Mouse (Mus musculus): ENCODE results near the gene Pp2d1. TPM values are rescaled to one million over a fixed set of nuclear protein-coding genes. Genes with fewer than 3 reads are reported as not detected.

Gene Pp2d1
- polyA plus RNA-seq, 1 experiment from 2014 or later: 0.08 TPM

DNA sequence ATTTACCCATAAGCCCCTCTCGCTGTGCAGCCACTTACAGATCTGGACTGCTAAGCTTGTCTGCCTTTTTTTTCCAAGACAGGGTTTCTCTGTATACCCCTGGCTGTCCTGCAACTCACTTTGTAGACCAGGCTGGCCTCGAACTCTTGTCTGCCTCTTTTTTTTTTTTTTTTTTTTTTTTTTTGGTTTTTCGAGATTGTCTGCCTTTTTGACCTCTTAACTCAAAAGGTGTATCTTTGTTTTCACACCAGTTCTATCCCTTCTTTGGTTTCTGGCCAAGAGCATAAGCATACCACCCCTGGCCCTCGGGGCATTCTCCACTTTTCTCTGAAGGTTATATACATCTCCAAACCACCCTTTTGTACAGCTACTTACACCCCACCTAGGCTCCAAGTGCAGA is 25.6 kb upstream of the Pp2d1 start:
- Histone ChIP-seq H3K27me3 (no peaks in the 10 kb centered on the region), H3K4me1 (replicated peaks) (peaks cover 25% of the 10 kb centered on the region), H3K4me2 (no peak overlapping the region), H3K9ac (no peak overlapping the region), H3K27ac (peak overlapping the region; percentile 29; the same call in 1 of the 2 replicates), H3K4me3 (replicated peaks) (no peak overlapping the region), H3K9me3 (replicated peaks) (no peaks in the 10 kb centered on the region), H3K36me3 (no peaks in the 10 kb centered on the region)
- ATAC-seq (ENCODE audit: low read depth) (no peak), DNase-seq (no peak)
- 72% methylated on average over 4 of the region's 4 CpGs for WGBS (ENCODE audit: insufficient replicate concordance)

DNA sequence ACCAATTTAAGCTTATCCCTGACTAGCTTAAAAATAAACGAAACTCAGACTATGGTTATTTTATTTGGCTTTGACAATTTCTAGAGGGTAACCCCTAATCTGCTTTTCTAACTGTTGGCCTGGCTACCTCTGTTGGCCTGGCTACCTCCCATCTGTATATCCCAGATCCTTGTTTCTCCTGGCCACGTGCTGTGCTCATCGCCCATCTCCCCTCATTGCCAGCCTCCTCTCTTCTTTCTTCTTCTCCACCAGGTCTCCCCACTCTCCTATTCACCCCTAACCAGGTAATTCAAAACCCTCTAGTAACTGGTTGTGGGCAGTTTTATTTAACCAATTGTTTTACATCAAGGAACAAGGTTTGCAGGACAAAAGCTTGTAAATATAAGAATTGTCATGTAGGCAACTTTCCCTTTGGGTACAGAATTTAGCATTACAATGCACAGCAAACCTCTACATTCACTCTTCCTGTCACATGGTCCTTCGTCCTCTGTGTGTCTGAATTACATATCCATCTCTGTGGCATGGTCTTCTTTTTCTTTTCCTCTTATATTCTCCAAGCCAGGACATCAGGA is 22.3 kb upstream of the Pp2d1 start:
- Histone ChIP-seq H3K9ac (no peak overlapping the region), H3K4me2 (no peak overlapping the region), H3K36me3 (no peaks in the 10 kb centered on the region), H3K27ac (no peak overlapping the region), H3K4me3 (replicated peaks) (no peak overlapping the region), H3K9me3 (replicated peaks) (no peaks in the 10 kb centered on the region), H3K4me1 (replicated peaks) (peaks cover 23% of the 10 kb centered on the region), H3K27me3 (no peaks in the 10 kb centered on the region)
- WGBS (ENCODE audit: insufficient replicate concordance): 78% methylated on average over 4 of the region's 4 CpGs
- ATAC-seq (ENCODE audit: low read depth) (no peak), DNase-seq (no peak)

DNA sequence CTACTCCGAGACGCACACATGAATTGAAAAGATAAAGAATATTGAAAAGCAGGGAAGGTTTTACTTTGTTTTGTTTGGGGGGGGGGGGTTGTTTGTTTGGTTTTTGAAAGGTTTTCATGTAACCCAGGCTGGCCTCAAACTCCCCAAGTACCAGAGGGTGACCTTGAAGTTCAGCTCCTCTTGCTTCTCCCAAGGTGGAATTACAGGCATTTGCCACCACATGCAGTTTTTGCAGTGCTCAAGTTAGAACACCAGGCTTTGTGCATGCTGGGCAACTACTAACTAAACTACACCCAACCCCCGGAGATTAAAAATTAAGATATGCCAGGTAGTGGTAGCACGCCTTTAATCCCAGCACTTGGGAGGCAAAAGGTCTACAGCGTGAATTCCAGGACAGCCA is 20.4 kb upstream of the Pp2d1 start:
- DNase-seq: no peak
- Histone ChIP-seq H3K36me3 (no peaks in the 10 kb centered on the region), H3K9ac (no peak overlapping the region), H3K27me3 (no peaks in the 10 kb centered on the region), H3K4me2 (no peak overlapping the region), H3K9me3 (replicated peaks) (no peaks in the 10 kb centered on the region), H3K4me3 (replicated peaks) (no peak overlapping the region), H3K27ac (no peak overlapping the region), H3K4me1 (replicated peaks) (peaks cover 33% of the 10 kb centered on the region)
- 67% methylated on average over 5 of the region's 5 CpGs for WGBS (ENCODE audit: insufficient replicate concordance)
- ATAC-seq (ENCODE audit: low read depth): no peak

DNA sequence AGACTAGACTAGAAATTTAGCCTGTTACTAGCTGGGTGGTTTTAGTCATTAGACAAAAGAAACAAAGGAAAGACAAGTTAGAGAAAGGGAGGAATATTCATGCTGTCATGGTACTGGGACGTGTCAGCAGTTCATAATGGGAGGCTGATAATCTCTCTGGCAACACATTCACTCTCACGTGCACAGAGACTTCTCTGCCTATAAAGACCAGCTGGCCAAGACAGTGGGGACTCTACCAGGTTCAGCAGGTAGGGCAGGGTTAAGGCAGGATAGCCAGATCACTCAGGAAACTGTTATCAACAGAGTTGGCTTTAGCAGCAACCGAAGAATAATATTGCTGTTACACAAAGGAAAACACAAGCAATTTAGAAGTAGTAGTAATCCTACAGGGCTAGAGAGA is 18.2 kb upstream of the Pp2d1 start:
- Histone ChIP-seq H3K27me3 (no peaks in the 10 kb centered on the region), H3K27ac (0 out of 2 replicates have a peak overlapping the region, but pooled peaks have one; percentile 27), H3K4me2 (no peak overlapping the region), H3K9ac (no peak overlapping the region), H3K4me1 (replicated peaks) (peaks cover 42% of the 10 kb centered on the region), H3K36me3 (no peaks in the 10 kb centered on the region), H3K9me3 (replicated peaks) (no peaks in the 10 kb centered on the region), H3K4me3 (replicated peaks) (no peak overlapping the region)
- no peak for ATAC-seq (ENCODE audit: low read depth)
- DNase-seq: no peak
- WGBS (ENCODE audit: insufficient replicate concordance): 17% methylated on average over 3 of the region's 3 CpGs

DNA sequence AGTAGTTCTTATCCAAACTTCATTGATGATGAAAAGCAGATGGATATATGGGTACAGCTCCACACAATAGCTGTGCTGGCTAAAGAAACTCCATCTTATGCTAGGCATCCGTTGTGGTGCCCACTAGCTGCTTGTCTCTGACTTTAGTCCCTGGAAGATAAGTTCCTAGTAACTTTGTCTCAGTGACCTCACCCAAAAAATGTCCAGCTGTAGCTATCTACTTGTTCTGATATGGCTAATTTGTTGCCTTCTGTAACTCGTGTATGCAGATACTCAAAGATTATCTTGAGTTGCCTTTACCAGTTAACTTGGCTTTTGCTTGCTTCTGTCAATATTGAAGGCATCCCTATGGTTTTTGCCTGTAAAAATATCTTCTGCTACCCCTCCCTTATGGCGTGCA is 15.6 kb upstream of the Pp2d1 start:
- WGBS (ENCODE audit: insufficient replicate concordance): 22% methylated on average over 3 of the region's 3 CpGs
- peak overlapping the region; percentile 82 for H3K27ac ChIP-seq
- H3K9ac ChIP-seq: peak overlapping the region; percentile 17; the same call in 1 of the 2 replicates
- DNase-seq (peak; percentile 47), ATAC-seq (ENCODE audit: low read depth) (peak; percentile 90)
- no peak overlapping the region for H3K4me3 ChIP-seq (replicated peaks)
- no peaks in the 10 kb centered on the region for H3K36me3 ChIP-seq
- no peaks in the 10 kb centered on the region; the same call in 1 of the 2 replicates for H3K9me3 ChIP-seq (replicated peaks)
- peak overlapping the region; percentile 27 for H3K4me2 ChIP-seq
- no peaks in the 10 kb centered on the region for H3K27me3 ChIP-seq
- H3K4me1 ChIP-seq (replicated peaks): peaks cover 41% of the 10 kb centered on the region

DNA sequence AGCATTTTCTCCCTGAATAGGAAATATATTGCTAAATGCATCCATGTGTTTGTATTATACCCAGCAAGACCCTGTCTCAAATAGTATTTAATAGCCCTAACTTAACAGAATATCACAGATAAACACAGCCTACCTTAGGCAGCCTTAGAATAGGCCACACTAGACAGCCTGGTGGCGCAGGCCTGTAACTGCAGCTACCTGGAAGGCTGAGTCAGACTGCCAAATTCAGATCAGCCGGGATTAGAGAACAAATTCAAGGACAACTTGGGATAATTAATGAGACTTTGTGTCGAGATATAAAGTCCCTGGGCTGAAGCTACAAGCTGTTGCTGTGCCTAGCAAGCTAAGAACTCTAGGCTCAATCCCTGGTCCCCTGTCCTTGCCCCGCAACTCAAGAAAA is 14.8 kb upstream of the Pp2d1 start:
- Histone ChIP-seq H3K4me2 (peak overlapping the region; percentile 27), H3K4me3 (replicated peaks) (no peak overlapping the region), H3K4me1 (replicated peaks) (peaks cover 34% of the 10 kb centered on the region), H3K27me3 (no peaks in the 10 kb centered on the region), H3K27ac (peak overlapping the region; percentile 82), H3K9ac (peak overlapping the region; percentile 17; the same call in 1 of the 2 replicates), H3K9me3 (replicated peaks) (no peaks in the 10 kb centered on the region; the same call in 1 of the 2 replicates), H3K36me3 (no peaks in the 10 kb centered on the region)
- ATAC-seq (ENCODE audit: low read depth) (peak; percentile 60), DNase-seq (no peak)
- WGBS (ENCODE audit: insufficient replicate concordance): 56% methylated on average over 4 of the region's 4 CpGs

DNA sequence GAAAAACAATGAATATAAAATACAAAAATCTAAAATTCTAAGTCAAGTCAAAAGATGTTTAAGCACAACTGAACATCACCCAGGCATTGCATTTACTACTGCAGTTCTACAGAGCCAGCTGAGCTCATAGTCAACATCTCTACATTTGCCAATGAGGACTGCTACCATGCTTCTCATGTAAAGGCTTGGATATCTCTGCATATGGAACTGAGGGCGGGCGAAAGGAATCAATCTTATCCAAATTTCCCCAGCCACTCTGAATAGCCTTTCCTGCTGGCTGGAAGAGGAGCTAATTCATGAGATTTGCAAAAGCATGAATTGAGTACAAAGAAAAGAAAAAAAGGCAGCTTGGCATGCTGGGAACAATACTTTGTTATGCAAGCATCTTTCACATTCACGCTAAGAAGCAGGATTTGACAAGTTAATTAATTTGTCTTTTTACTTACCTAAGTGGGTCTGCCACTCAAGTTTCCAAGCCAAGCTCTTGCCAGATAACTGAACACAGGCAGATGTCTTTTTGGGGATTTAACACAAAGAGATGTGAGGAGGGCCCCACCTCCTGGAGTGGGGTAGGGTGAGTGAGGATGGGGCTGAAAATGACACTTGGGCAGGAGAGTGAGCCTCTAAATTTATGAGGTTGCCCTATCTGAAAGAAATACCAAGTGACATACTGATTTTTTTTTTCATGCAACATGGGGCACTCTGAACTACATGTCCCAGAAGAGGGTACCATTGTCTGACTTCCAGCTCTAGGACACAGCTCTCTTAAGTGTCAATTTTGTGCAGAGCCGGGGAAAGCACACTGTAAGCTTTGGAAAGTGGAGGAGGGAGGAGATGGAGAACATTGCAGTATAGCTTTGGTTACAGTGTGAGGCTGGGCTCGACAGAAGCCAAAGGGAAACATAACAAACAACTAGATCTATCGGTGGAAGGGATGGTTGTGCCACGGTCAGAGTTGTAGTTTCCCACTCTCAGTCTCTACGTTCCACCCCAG is 12.4 kb upstream of the Pp2d1 start:
- Histone ChIP-seq H3K4me2 (no peak overlapping the region), H3K36me3 (no peaks in the 10 kb centered on the region), H3K4me1 (replicated peaks) (peaks cover 26% of the 10 kb centered on the region), H3K27me3 (no peaks in the 10 kb centered on the region), H3K4me3 (replicated peaks) (no peak overlapping the region), H3K9me3 (replicated peaks) (no peaks in the 10 kb centered on the region; the same call in 1 of the 2 replicates), H3K9ac (no peak overlapping the region), H3K27ac (no peak overlapping the region)
- WGBS (ENCODE audit: insufficient replicate concordance): 77% methylated on average over 8 of the region's 8 CpGs
- DNase-seq: no peak
- no peak for ATAC-seq (ENCODE audit: low read depth)

DNA sequence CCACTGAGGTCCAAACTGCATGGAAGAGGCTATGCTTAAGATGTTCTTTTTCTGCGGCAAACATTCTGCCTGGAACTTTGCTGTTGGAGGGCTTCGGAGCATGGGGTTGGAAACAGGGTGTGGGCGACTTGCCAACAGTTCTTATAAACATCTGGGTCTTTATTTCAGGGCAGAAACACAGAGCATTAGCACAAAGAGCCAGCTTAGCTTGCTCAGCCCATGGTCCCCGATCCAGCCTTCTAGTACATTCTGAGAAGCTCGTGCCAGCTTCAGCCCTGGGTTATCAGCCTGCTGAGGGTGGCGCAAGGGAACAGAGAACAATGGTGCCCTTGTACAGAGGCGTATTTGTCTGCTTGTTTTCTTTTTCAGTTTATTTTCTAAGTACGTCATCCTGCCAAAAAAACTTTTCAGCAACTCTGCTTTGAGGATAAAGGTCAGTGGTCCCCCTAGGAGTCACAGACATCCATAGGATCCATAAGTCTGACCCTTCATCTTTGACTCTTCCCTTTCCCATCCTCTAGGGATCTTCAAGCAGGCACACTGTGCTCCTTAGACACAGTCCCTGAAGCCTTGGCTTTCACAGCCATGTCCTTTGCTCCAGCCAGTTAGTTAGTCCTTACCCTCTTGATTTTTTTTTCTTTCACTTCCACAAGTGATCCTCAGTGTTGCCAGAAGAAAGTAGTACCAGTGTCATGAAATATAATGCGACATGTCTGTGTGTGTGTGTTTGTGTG is 4.5 kb upstream of the Pp2d1 start:
- H3K36me3 ChIP-seq: no peaks in the 10 kb centered on the region
- no peak overlapping the region for H3K4me2 ChIP-seq
- ATAC-seq (ENCODE audit: low read depth): no peak
- no peak overlapping the region for H3K4me3 ChIP-seq (replicated peaks)
- no peak for DNase-seq
- no peaks in the 10 kb centered on the region for H3K9me3 ChIP-seq (replicated peaks)
- no peak overlapping the region for H3K9ac ChIP-seq
- 73% methylated on average over 9 of the region's 9 CpGs for WGBS (ENCODE audit: insufficient replicate concordance)
- no peak overlapping the region for H3K27ac ChIP-seq
- H3K4me1 ChIP-seq (replicated peaks): no peaks in the 10 kb centered on the region
- H3K27me3 ChIP-seq: no peaks in the 10 kb centered on the region

DNA sequence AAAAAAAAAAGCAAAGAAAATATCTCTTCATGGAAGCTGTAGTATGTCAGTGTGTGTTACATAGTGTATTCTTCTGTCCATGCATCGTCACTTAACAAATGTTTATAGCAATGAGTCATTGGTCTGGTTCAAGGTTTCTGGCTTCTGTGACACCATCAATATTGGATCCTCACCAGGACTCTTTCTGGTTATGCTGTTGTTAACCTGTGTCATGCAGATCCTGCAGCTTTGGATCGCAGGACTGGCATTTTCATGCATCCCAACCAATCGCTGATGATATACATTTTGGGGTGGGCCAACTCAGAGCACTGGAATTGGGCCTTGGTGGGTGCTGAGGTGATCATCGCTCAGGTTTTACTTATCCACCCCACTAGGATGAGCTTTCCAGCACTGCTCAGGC is 3.3 kb upstream of the Pp2d1 start:
- Histone ChIP-seq H3K36me3 (no peaks in the 10 kb centered on the region), H3K4me2 (no peak overlapping the region), H3K4me1 (replicated peaks) (no peaks in the 10 kb centered on the region), H3K9ac (no peak overlapping the region), H3K9me3 (replicated peaks) (no peaks in the 10 kb centered on the region), H3K27ac (no peak overlapping the region), H3K27me3 (no peaks in the 10 kb centered on the region), H3K4me3 (replicated peaks) (no peak overlapping the region)
- no peak for DNase-seq
- no peak for ATAC-seq (ENCODE audit: low read depth)
- WGBS (ENCODE audit: insufficient replicate concordance): 76% methylated on average over 4 of the region's 4 CpGs

DNA sequence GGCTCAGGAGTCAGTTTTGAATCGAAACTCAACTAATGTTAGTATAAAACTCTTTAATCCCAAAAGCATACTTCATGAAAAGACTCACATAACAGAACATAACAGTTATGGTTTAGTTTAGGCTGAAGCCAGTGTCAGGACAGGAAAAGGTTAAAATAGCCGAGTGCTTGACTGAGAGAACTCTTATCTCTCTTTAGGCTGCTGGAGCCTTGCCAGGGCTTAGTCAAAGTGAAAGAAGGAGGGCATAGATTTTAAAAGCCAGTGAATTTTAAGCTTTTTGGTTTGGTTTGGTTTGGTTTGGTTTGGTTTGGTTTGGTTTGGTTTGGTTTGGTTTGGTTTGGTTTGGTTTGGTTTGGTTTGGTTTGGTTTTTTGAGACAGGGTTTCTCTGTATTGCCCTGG is 6.8 kb downstream of the Pp2d1 start:
- Histone ChIP-seq H3K27me3 (no peaks in the 10 kb centered on the region), H3K4me1 (replicated peaks) (no peaks in the 10 kb centered on the region), H3K9me3 (replicated peaks) (no peaks in the 10 kb centered on the region), H3K4me2 (no peak overlapping the region), H3K9ac (no peak overlapping the region), H3K27ac (no peak overlapping the region), H3K4me3 (replicated peaks) (no peak overlapping the region), H3K36me3 (no peaks in the 10 kb centered on the region)
- ATAC-seq (ENCODE audit: low read depth) (no peak), DNase-seq (no peak)
- WGBS (ENCODE audit: insufficient replicate concordance): 26% methylated on average over 2 of the region's 2 CpGs

DNA sequence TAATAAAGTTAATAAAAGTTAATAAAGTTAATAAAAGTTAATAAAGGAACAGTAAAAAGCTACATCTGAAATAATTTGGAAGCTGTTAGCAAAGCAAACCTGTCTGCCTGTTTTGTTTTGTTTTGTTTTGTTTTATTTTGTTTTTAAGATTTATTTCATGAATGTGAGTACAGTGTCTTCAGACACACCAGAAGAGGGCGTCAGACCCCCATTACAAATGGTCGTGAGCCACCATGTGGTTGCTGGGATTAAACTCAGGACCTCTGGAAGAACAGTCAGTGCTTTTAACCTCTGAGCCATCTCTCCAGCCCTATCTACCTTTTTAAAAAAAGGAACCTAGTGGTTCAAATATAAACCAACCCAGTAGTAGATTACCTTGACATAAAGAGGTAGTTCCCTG is 8.1 kb downstream of the Pp2d1 start:
- ATAC-seq (ENCODE audit: low read depth): no peak
- Histone ChIP-seq H3K36me3 (no peaks in the 10 kb centered on the region), H3K27me3 (no peaks in the 10 kb centered on the region), H3K4me3 (replicated peaks) (no peak overlapping the region), H3K9me3 (replicated peaks) (no peaks in the 10 kb centered on the region), H3K27ac (no peak overlapping the region), H3K4me1 (replicated peaks) (no peaks in the 10 kb centered on the region), H3K4me2 (no peak overlapping the region), H3K9ac (no peak overlapping the region)
- no peak for DNase-seq
- WGBS (ENCODE audit: insufficient replicate concordance): 33% methylated on average over 2 of the region's 2 CpGs
